Mouse (Mus musculus) layer of hippocampus, postnatal 25 days (tissue): ENCODE data around the gene Tecpr2. TPM values are rescaled to one million over a fixed set of nuclear protein-coding genes. Genes with fewer than 3 reads are reported as not detected.

Source experiments
- DNase-seq, 2 experiments: peaks; one replicate each; pipeline ENCODE4 v3.0.0; 2022; ENCODE audit warnings: mixed read lengths in 2 of 2, low spot score in 1 of 2; ENCODE audit errors: extremely low spot score in 1 of 2
- total RNA-seq, 2 experiments: library from RNA; stranded (reverse); gene quantifications; 2 replicates each; pipeline ENCODE4 v1.2.3; 2021

The Tecpr2 gene
- total RNA-seq, 2 experiments from 2014 or later = 40.5 to 41.4 TPM

DNA sequence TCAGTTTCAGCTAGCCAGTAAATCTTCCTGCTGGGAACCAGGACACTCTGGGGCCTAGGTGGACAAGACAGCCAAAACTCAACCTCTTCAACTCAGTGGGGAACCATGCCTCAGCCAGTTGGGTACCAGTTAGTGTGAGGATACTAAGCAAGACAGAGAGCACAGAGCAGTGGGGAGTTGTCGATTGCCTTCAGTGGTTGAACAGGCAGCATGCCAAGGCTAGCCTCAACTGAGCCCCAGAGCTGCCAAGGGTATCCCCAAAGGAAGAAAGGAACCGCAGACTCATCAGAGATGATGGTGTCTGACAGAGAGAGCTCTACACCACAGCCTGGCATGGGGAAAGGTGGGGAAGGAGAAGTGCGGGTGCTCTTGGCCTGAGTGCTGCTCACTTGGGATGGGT is 51.8 kb downstream of the Tecpr2 start:
- no peak for DNase-seq

DNA sequence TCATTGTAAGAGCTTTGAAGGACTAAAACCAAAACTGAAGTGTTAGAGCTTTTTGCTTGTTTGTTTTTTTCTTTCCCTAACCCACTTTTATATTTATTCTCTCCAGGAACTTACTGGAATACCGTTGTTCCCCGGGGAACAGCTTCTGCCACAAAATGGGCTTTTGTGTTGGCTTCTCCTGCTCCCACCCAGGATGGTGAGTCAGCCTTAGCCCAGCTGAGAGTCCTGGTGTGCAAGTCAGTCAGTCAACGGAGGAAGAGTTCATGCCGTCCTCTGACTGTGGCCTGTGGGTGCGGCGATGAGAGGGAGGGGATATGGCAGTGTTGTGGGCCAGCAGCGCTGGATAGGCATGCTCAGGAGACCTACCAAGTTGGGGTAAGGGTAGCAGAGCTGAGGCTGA is 57.2 kb downstream of the Tecpr2 start:
- DNase-seq = no peak

DNA sequence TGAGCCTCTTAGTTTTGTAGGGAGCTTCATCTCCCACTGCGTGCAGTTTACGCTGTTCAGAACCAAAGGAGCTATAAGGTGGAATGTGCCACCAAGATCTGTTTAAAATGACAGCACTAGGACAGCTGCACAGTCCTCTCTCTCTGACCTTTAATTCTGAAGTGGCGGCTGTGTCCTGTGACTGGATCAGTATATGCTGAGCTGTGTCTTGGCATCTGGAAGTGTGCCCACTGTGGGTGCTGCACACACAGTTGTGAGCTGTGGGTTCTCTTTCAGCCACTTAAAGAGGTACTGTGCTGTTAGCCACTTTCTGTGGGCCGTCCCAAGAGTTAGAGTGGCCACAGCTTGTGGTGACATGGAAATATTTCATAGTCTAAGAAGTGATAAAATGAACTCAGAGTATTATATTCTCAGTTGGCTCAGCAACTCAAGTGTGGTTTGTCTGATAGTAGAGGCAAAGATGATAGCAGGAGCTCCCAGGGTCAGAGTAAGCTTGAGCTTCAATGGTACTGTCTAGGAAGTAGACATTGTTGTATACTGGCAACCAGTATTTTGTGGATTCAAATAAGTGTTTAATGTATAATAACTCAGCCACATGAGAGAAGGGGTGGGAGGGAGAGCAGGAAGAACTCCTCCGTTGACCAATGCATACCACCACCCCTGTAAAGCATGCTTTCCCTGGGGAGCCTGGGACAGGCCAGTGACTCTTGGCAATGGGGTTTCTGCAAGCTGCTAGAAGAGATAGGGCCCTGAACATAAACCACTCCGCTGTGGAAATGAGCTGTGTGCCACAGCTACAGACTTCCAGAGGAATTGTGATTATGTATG is 59.2 kb downstream of the Tecpr2 start:
- DNase-seq = no peak

DNA sequence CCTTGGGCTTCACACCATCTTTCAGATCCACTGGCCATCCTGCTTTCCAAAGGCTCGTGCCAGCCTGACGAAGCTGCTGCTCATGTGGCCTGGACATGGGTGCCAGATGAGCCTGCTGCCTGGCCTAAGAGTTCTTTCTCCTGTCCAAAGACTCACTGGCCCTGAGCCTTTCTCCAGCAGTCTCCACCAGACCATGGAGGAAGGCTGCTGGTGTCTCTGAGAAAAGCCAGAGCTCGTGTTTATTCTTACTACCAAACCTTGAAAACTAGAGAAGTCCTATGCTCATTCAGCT is 59.8 kb downstream of the Tecpr2 start:
- no peak for DNase-seq

DNA sequence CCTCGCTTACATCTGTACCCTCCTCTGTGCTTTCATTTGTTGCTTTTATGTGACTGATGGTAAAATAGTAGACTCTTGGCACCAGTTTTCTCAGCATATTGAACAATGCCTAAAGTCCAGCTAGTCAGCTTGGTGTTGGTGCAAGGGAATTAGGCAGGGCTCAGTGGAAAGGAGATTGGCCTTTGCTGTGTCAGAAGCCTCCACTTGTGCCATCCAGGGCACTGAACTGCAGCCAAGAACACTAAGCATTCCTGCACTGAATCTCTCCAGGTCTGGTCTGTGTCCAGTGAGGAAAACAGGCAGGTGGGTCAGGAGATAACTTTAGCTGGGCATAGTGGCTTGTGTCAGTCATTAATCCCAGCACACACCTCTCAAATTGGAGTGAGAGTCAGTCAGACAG is 60.3 kb downstream of the Tecpr2 start:
- DNase-seq = no peak

DNA sequence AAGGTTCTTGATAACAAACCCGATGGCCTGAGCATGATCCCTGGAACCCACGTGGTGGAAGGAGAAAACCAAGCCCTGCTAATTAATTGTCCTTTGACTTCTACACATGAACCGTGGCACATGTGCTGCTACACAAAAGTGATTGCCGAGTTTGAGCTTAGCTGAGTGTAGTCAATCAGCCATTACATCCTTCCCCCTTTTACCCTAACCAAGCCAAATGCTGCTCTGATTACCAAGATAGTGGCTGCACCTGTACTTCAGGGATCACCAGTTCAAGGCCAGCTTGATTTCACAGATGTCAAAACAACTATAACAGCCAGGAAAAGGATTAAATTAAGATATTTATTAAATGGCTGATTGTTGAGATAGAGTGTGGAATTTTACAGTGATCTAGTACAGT is 61.1 kb downstream of the Tecpr2 start:
- DNase-seq = no peak

DNA sequence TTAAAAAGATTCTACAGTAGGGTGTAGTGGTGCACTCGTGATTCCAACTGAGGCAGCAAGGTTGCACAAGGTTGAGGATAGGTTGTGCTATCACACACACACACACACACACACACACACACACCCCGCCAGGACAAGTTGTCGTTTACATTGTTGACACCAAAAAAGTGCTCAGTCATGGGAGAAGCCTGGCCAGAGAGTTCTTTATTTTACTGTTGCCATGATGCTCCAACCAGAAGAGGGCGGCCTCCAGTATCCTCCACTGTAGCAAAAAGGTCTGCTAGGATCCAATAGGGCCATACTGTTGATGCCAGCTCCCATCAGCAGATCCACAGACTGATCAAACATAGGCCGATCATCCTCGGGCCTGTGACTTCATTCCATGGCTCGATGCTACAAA is 62.2 kb downstream of the Tecpr2 start:
- no peak for DNase-seq

DNA sequence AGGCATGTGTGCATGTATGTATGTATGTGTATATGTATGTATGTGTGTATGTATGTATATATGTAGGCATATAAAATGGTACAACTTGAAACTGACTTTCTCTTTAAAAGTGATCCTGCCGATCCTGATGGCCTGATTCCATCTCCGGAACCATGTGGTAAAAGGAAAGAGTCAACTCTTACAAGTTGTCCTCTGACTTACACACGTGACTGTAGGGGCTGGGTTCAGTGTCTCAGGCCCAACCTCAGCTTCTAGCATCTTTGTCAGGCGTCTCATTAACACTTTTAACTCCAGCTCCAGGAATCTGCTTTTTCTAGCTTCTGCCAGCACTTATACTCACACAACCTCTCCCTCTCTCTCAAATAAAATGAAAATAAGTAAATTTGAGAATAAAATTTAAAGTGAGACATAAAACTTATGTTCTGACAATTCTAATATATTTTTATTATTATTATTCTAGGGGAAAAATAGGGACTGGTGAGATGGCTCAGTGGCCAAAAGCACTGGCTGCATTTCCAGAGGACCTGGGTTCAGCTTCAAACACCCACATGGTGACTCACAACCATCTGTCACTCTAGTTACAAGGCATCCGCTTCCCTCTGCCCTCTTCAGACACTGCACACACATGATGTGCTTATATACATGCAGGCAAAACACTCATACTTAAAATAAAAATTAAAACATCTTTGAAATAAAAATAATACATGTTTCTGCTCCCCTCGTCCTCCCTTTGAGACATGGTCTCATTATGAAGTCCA is 63.7 kb downstream of the Tecpr2 start:
- DNase-seq = no peak

DNA sequence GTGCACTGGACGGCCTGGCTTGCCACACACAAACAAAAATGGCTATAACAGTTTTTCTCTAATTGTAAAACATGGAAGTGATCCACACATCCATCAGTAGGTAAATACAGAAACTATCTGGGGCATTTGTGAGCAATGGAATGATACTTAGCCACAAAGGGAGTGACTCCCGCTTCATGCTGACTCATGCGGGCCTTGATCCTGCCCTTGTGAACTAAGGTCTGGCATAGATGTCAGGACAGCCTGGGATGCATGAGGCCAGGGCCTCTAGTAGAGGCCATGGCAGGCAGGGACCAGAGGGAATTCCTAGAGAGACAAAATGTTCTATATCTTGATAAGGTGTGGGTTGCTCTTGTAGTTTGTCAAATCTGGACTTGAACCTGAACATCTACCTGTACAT is 64.4 kb downstream of the Tecpr2 start:
- DNase-seq = no peak

DNA sequence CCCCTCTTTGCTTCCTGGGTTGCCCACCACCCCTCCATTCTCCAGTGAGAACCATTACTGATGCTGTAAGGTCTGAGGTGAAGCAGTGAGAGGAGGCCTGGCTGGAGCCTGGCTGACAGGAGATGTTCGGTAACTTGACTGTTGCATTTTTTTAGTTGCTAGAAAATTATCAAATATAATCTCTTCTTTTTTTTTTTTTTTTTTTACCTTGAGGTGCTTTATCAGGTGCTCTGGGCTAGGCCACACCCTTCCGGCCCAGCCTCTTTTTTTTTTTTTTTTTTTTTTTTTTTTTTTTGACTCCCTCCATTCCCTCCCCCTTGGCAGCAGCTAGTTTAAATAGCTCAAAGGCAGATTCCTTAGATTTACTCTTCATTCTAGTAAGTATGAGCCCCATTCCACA is 64.8 kb downstream of the Tecpr2 start:
- DNase-seq = no peak

DNA sequence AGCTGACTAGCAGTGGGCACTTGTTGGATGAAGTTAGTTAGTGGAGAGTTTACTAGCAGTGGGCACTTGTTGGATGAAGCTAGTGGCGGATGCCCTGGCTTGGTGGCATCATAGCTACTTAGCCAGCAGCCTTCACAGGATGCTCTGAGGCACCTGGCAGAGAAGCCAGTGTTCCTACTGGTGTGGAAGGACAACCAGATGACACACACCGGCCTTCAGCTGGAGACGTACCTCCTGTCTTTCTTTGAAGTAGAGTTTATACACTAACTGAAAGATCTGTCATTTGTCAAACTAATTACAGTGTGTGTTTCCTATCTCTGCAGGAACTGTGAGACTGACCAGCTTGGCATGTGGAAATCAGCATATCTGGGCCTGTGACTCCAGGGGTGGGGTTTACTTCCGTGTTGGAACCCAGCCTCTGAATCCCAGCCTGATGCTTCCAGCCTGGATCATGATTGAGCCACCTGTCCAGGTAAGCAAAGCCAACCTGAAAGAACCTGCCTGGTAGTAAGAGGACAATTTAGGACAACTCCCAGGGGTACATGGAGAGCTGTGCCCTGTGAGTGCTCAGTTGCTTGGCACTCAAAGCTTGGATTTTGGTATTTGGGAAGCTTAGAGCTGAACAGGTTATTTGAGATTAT is 65.4 kb downstream of the Tecpr2 start:
- DNase-seq = no peak

DNA sequence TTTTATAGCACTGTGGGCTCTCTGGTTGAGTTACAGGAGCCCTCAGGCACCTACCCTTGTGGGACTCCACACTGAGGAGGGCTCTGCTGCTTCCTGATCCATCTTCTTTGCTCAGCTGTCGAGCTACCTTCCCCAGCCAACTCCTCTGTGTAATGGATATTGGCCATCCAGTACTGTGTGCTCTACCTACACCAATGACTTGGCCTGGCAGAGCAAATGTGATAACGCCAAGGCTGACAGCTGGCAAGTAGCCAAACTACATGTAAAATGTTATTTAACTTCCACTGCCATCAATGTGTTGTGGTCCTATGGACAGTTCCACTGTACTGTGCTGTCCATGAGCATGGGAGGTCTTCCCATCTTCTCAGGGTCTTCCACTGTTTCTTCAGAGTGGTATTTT is 72.9 kb downstream of the Tecpr2 start:
- no peak for DNase-seq

DNA sequence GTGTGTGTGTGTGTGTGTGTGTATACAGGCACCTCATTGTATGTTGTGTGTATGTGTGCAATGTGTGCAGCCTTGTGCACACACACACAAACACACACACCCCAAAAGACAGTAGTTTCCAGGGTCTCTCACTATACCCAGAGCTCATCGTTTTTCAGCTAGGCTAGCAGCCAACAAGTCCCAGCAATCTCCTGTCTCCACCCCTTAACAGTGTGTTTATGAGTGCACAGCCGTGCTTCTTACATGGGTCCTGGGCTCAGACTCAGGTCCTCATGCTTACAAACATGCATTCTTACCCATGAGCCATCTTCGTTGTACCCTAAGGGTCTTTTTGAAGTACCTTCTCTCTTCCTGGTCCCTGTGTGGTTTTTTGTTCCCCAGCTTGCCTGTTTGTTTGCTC is 76.4 kb downstream of the Tecpr2 start:
- DNase-seq = no peak

DNA sequence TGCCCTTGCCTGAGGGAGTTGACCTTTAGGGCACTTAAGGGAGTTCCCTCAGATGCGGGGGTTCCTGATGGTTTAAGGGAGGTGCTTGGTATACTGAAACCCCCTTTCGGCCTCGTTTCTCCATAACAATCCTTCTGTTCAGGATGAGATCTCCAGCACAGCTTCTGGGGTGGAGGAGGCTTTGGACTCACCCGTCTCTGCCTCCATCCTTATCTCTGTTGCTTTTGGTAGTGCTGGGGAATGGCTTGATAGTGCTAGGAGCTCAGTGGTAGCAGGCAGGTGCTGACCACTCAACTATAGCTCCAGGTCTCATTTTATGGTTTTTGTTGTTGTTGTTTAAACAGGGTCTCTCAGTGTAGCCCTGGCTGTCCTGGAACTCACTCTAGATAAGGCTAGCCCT is 77.0 kb downstream of the Tecpr2 start:
- no peak for DNase-seq

DNA sequence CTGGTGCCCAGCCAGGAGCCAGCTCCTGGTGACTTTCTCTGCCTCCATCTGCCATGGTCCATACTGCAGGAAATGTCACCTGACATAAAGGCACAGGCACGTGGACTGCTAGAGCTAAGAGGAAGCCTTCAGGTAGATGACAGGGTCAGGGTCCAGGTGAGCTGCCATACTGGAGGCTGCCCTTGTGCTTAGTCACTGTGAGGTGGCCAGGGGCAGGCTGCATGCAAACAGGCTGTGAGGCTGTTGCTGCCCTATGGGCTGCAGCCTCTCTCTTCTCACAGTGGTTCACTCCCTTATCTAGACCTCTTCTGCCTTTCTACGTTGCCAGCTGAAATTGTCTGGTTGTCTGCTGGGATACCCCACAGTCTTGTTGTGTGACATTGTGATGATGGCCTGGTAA is 78.1 kb downstream of the Tecpr2 start:
- DNase-seq = no peak

DNA sequence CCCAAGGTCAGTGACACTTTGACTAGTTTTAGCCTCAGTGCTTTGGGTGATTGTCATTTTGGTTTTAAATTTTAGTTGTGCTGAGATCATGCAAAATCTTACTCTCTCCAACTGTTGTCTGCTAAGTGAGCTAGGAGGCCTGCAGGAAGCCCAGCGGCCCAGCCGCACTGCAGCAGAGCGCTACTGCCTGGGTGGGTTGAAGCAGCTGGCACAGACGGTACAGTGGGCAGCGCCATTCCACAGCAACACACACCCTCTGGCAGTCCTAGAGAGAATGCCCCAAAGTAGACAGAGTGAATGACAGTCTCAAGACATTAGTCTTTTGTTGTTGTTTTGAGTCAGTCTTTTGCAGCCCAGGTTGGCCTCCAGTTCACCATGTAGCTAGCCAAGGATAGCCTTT is 81.3 kb downstream of the Tecpr2 start:
- no peak for DNase-seq

DNA sequence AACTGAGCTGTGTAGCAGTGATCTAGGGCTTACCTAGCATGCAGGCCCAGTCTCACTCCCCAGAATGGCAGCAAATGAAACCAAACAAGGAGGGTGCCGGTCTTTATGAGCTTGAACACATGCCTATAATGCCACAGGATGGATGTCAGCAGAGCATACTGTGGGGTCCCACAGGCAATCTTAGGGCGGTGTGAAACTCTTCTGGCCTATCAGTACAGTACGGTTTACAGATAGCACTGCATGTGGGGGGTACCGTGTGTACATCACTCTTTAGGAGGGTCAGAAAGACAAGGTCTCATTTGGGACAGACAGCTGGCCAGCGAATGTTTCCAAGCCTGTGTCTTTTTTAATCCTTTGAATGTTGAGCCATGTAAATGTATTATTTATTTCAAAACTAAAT is 82.9 kb downstream of the Tecpr2 start:
- DNase-seq = no peak

DNA sequence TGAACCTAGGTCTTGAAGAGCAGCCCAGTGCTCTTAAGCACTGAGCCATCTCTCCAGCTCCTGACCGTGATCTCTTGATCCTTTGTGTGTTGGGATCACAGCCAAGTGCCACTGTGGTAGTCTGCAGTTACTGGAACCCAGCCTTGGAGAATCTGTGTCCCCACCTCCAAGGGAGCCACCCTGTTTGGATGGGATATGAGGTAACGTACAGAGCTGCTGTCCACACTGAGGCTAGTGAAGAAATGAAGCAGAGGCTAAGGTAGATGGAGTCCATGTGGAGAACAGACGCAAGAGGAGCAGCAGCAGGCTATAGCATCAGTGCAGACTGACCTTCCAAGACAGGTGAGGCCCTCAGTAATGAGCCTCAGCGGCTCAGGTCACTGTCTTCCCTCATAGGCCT is 84.8 kb downstream of the Tecpr2 start:
- DNase-seq = no peak

DNA sequence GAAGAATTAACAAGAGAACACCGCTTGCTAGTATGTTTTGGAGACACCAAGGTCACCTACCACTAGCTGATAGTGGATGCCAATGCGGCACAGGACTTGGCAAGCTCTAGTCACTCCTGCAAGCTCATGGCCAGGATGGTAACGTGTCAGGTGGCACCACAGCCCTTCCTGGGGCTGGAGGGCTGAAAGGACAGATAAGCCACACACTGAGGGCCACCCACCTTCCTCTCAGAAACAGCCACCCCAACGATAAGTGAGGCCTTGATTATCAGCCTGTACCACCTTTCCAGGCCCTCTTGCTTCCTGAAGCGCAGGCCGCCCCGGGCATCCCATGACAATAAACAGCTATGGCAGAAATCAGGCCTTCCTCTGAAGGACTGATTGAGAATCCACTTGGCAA is 85.2 kb downstream of the Tecpr2 start:
- DNase-seq = no peak

DNA sequence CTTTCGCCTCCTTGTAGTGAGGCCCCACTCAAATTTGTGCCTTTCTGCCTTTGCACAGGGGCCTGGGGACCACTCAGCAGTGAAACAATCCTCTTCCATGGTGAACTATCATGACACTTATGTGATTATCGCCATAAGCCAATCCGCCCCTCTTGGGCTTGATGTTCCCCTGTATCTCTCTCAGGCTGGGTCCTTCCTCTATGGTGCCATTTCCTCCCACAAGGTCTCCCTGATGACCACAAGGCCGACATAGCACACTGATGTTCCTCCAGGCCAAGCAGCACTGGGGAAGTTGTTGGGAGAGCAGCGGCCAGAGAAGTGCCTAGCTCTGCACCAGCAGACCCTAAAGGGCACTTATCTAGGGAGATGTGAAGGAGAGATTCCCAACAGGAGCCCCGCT is 85.7 kb downstream of the Tecpr2 start:
- no peak for DNase-seq

DNA sequence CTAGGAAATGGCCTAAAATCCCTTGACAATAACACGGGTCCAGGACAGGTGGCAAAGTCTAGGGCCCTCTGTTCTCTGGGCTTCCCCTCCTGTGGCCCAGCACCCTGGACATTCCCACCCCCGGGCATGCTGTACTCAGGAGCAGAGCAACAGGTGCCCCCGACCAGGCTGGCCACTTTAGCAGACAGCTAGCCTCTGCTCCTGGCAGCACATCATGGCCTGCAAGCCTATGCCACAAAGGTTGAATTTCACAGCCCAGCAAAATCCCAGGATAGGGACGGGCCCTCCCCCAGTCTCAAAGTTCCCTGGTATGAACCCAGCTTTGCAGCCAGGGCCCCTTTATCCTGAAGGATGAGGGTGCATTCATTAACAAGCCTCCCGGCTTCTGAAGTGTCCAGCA is 86.3 kb downstream of the Tecpr2 start:
- DNase-seq = no peak
